11 mouse cellular contexts compared by ENCODE assay signal in genomic region chr1:151863797-151864147, GRCm38 (mm10).
DNase-seq lines count a peak whose midpoint lies in the region; ATAC-seq and TF ChIP-seq lines count a peak whose summit lies in the region.
"Had no signal": no experiment of that assay in that cellular context is flagged by ENCODE, and none has a peak within 500 bp of the region (broad histone marks: within the 10 kb centered on the region; RNA-seq: fewer than 3 reads in every experiment).

No protein-coding gene starts in this region.

- no peaks in the 10 kb centered on the region for H3K4me1 ChIP-seq in liver, adult 2 months (ENCODE audit: control insufficient read depth, insufficient read depth, low read length)
- H3K4me1 ChIP-seq in kidney, postnatal 0 days (replicated peaks; ENCODE audit: insufficient read depth, low read length), result no peaks in the 10 kb centered on the region
- H3K4me1 ChIP-seq in stomach, embryonic 16.5 days (ENCODE audit: control insufficient read depth, insufficient read depth, low read length), result peaks cover 14% of the 10 kb centered on the region; the same call in 1 of the 2 replicates
- H3K4me1 ChIP-seq: forebrain, embryonic 10.5 days; liver, embryonic 13.5 days had no signal

- TF ChIP-seq POLR2A in liver, adult 2 months (IDR thresholded peaks at IDR 0.05; ENCODE audit: extremely low read depth, insufficient read depth, low read length), result no peak

- no peak overlapping the region for H3K4me3 ChIP-seq in liver, adult 2 months (ENCODE audit: insufficient read depth, low read depth, low read length)
- H3K4me3 ChIP-seq in kidney, postnatal 0 days (replicated peaks; ENCODE audit: low read depth, low read length), result no peak overlapping the region
- H3K4me3 ChIP-seq in stomach, embryonic 16.5 days (replicated peaks; ENCODE audit: low read length), result no peak overlapping the region
- H3K4me3 ChIP-seq: forebrain, embryonic 10.5 days; liver, embryonic 13.5 days had no signal

- no peak overlapping the region for H3K9ac ChIP-seq in liver, adult 2 months (ENCODE audit: low read depth, low read length)
- H3K9ac ChIP-seq in kidney, postnatal 0 days (ENCODE audit: low read depth, low read length), result no peak overlapping the region
- H3K9ac ChIP-seq in stomach, embryonic 16.5 days (ENCODE audit: low read length), result 0 out of 2 replicates have a peak overlapping the region, but pooled peaks have one; percentile 35
- H3K9ac ChIP-seq: liver, embryonic 13.5 days had no signal

- no peak overlapping the region for H3K27ac ChIP-seq in liver, adult 2 months (replicated peaks; ENCODE audit: insufficient read depth, low read depth, low read length)
- H3K27ac ChIP-seq in kidney, postnatal 0 days, result peak overlapping the region; percentile 76
- peak overlapping the region; percentile 78 for H3K27ac ChIP-seq in stomach, embryonic 16.5 days (ENCODE audit: low read length)
- H3K27ac ChIP-seq: forebrain, embryonic 10.5 days; liver, embryonic 13.5 days had no signal

- TF ChIP-seq CTCF in liver, adult 2 months (IDR thresholded peaks at IDR 0.05; ENCODE audit: low read depth, low read length), result no peak
- TF ChIP-seq CTCF in kidney, postnatal 0 days (IDR thresholded peaks at IDR 0.05; ENCODE audit: low read depth), result no peak

- peak; percentile 70 to 84 for DNase-seq in adrenal gland, adult (ENCODE audit: inconsistent age in 2 of 2, low spot score in 1 of 2)
- no peak for DNase-seq in adrenal gland, adult 18-20 months (ENCODE audit: low spot score in 2 of 2)
- peak; percentile 5 for DNase-seq in liver, adult 2 months (ENCODE audit: extremely low read depth, low read depth, low spot score)
- no peak for DNase-seq in liver
- peak; percentile 69 for DNase-seq in kidney, postnatal 0 days (ENCODE audit: low spot score)
- DNase-seq in right cerebral cortex, postnatal 10 days (ENCODE audit: low spot score in 2 of 2), result no peak
- DNase-seq: liver, embryonic 13.5 days; thymus, adult 2 months had no signal

- H3K4me2 ChIP-seq in kidney, postnatal 0 days (ENCODE audit: low read length), result no peak overlapping the region
- no peak overlapping the region for H3K4me2 ChIP-seq in stomach, embryonic 16.5 days (ENCODE audit: low read depth, low read length)
- H3K4me2 ChIP-seq: liver, embryonic 13.5 days had no signal

- H3K79me2 ChIP-seq in liver, adult 2 months (ENCODE audit: control insufficient read depth, insufficient read depth, low read length), result no peaks in the 10 kb centered on the region

- 76% methylated on average over 12 of the region's 12 CpGs for WGBS in liver, adult 2 months
- WGBS in kidney, postnatal 0 days, result 78% methylated on average over 12 of the region's 12 CpGs
- 64% methylated on average over 12 of the region's 12 CpGs for WGBS in stomach, embryonic 16.5 days

- H3K9me3 ChIP-seq in kidney, postnatal 0 days (replicated peaks; ENCODE audit: low read length), result no peaks in the 10 kb centered on the region
- H3K9me3 ChIP-seq in stomach, embryonic 16.5 days (replicated peaks; ENCODE audit: control insufficient read depth, low read length), result no peaks in the 10 kb centered on the region
- H3K9me3 ChIP-seq: forebrain, embryonic 10.5 days; liver, embryonic 13.5 days had no signal

- H3K36me3 ChIP-seq in liver, adult 2 months (ENCODE audit: control insufficient read depth, insufficient read depth, low read length), result no peaks in the 10 kb centered on the region
- H3K36me3 ChIP-seq in kidney, postnatal 0 days (ENCODE audit: insufficient read depth, low read length), result no peaks in the 10 kb centered on the region
- no peaks in the 10 kb centered on the region for H3K36me3 ChIP-seq in stomach, embryonic 16.5 days (ENCODE audit: control insufficient read depth, insufficient read depth, low read length)
- H3K36me3 ChIP-seq: forebrain, embryonic 10.5 days; liver, embryonic 13.5 days had no signal

- H3K27me3 ChIP-seq in liver, adult 2 months (ENCODE audit: control insufficient read depth, insufficient read depth, low read length), result no peaks in the 10 kb centered on the region
- H3K27me3 ChIP-seq in kidney, postnatal 0 days (ENCODE audit: insufficient read depth, low read length), result no peaks in the 10 kb centered on the region
- no peaks in the 10 kb centered on the region for H3K27me3 ChIP-seq in stomach, embryonic 16.5 days (ENCODE audit: control insufficient read depth, insufficient read depth, low read length)
- H3K27me3 ChIP-seq: liver, embryonic 13.5 days had no signal

- no peak; the same call in 1 of the 2 replicates for ATAC-seq in kidney, postnatal 0 days (replicated peaks; ENCODE audit: low FRiP score, low read depth)
- peak; percentile 37; the same call in 1 of the 2 replicates for ATAC-seq in stomach, embryonic 16.5 days (ENCODE audit: insufficient read depth, low FRiP score)
- ATAC-seq in megakaryocyte, adult 5-6 weeks (ENCODE audit: poor library complexity, severe bottlenecking), result no peak

Comparison
In these comparisons a context has a peak if more than half of its experiments do, and no peak if none do; other contexts are left out.
1. DNase-seq: peak in adrenal gland, adult (2 of 2), liver, adult 2 months (single experiment) and kidney, postnatal 0 days (single experiment); none in adrenal gland, adult 18-20 months (0 of 2), liver (single experiment) and right cerebral cortex, postnatal 10 days (0 of 2).